Mouse (Mus musculus): Measurements from ENCODE around the gene Myo1d.

DNA sequence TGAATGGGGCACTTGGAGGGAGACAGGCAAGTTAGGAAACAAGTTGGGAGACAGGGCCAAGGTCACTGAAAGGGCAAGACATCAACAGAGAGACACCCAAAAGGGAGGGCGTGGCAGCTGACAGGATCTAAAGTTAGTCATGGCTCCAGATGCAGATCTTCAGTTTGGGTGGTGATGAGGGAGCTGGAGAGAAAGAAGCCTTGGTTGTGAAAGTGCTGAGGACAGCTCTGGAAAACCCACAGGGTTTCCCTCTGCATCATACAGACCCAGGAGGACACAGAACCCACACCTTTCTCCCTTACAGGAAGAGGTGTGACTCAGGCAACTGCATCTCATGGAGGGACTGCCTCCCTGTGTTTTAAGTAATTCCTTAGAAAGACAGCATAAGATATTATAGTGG, 283.2 kb downstream of the Myo1d start:
- no peak for TF ChIP-seq CTCF (IDR thresholded peaks at IDR 0.05; ENCODE audit: insufficient read depth, low read depth, low read length)
- TF ChIP-seq POLR2A (IDR thresholded peaks at IDR 0.05; ENCODE audit: insufficient read depth, low read depth, low read length), result no peak
